Mouse (Mus musculus) spleen, adult 2 months (tissue): Measurements from ENCODE around the gene Zdbf2. TPM values are rescaled to one million over a fixed set of nuclear protein-coding genes. Genes with fewer than 3 reads are reported as not detected.

ENCODE experiments used
- DNase-seq, 2 experiments: peaks; one replicate each; pipeline versions ENCODE4 v3.0.0 to v3.0.0-alpha.2; 2012 to 2021; ENCODE audit warnings: low spot score in 2 of 2, low read depth in 1 of 2
- H3K27ac ChIP-seq: fragments of 200-500 bp; 2 replicates; pipeline ENCODE4 v1.5.1; 2012; ENCODE audit warnings: low read length, inconsistent platforms; ENCODE audit not compliant: insufficient read depth
- H3K27me3 ChIP-seq: fragments of 200-500 bp; 2 replicates; pipeline ENCODE4 v1.6.1; 2012; ENCODE audit warnings: mild to moderate bottlenecking, moderate library complexity, low read length, inconsistent platforms; ENCODE audit not compliant: control insufficient read depth, insufficient read depth
- H3K36me3 ChIP-seq: fragments of 200-500 bp; 2 replicates; pipeline ENCODE4 v1.6.1; 2012; ENCODE audit warnings: mild to moderate bottlenecking, low read length, inconsistent platforms; ENCODE audit not compliant: control insufficient read depth, insufficient read depth
- H3K4me1 ChIP-seq: fragments of 200-500 bp; 2 replicates; pipeline ENCODE4 v1.6.1; 2011; ENCODE audit warnings: inconsistent platforms; ENCODE audit not compliant: control insufficient read depth, insufficient read depth, insufficient read length
- H3K4me3 ChIP-seq: fragments of 200-500 bp; 2 replicates; pipeline ENCODE4 v1.5.1; 2011; ENCODE audit warnings: mild to moderate bottlenecking, inconsistent platforms; ENCODE audit not compliant: insufficient read depth, insufficient read length; ENCODE audit errors: extremely low read depth
- CTCF ChIP-seq: fragments of 200-500 bp; IDR thresholded peaks from 2 replicates; pipeline ENCODE4 v1.5.1; 2011; ENCODE audit warnings: mild to moderate bottlenecking, inconsistent platforms; ENCODE audit not compliant: insufficient read depth, insufficient read length, insufficient replicate concordance; ENCODE audit errors: extremely low read depth
- POLR2A ChIP-seq: fragments of 200-500 bp; IDR thresholded peaks from 2 replicates; pipeline ENCODE4 v1.6.1; 2011; ENCODE audit warnings: low read depth, low read length, inconsistent platforms
- WGBS: fragments of 180-500 bp; shearing (Covaris S2); methylation state at CpG from one replicate; pipeline ENCODE4 v1.1.7; 2018; 5-methylcytosine and 5-hydroxymethylcytosine counted together
- polyA plus RNA-seq: library from polyadenylated mRNA; depleted of rRNA; stranded (reverse); fragments of >200 nt; gene quantifications from 2 replicates; pipeline ENCODE4 v1.2.3, GENCODE M21; 2012

Gene Zdbf2
- polyA plus RNA-seq, 1 experiment = under 0.01 TPM

DNA sequence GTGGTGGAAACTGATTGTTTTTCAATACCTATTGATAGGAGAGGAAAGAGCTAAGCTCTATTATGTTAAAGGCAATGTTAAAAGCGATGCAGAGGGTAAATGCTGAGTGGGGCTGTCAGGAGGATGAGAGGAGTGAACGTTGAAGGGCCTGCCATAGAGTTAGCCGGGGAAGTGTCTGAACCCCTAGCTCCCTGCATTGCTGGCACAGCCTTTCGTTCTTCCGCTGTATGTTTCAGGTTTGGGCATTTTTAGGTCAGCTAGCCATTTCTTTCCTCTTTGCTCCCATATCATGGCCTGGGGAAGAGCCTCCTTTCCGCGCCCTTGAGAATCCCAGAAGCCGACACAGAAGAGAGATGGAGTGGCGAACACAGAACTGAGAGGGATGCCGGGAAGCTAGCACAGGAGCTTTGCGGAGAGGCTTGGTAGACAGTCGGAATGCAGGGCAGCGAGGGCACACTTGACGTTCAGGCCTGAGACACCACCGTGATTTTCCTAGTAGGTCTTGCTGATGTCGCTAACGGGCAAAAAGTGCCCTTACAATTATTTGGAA lies 11.9 kb upstream of the Zdbf2 start:
- H3K4me3 ChIP-seq = no peak overlapping the region
- TF ChIP-seq CTCF (no peak), POLR2A (no peak)
- DNase-seq = no peak
- H3K4me1 ChIP-seq = no peaks in the 10 kb centered on the region
- WGBS = 63% methylated on average over 17 of the region's 17 CpGs
- H3K36me3 ChIP-seq = no peaks in the 10 kb centered on the region
- no peak overlapping the region for H3K27ac ChIP-seq
- H3K27me3 ChIP-seq = peaks cover 1% of the 10 kb centered on the region; the same call in 1 of the 2 replicates

DNA sequence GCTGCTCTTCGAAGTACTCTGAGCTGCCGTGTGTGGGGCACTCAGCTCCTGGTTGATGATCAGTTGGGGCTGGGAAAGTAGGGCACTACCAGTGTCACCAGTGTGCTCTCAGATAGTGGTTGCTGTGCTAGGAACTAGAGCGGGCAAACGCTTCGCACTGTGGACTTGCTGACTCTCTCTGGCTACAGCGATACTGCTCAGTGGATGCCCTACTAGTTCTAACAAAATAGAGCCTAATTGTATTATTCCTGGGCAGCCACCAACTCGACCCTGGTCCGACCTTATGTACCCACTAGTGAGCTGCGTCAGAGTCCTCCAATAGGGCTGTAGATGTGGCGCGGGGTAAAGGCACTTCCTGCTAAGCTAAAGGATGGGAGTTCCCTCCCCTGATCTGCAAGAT lies 9.4 kb upstream of the Zdbf2 start:
- 48% methylated on average over 11 of the region's 11 CpGs for WGBS
- Histone ChIP-seq H3K4me3 (no peak overlapping the region), H3K27ac (no peak overlapping the region), H3K27me3 (peaks cover 1% of the 10 kb centered on the region; the same call in 1 of the 2 replicates), H3K36me3 (no peaks in the 10 kb centered on the region), H3K4me1 (no peaks in the 10 kb centered on the region)
- TF ChIP-seq POLR2A (no peak), CTCF (no peak)
- DNase-seq = no peak

GRCm38 (mm10) chr1:63265461-63265860 lies 7.6 kb upstream of the Zdbf2 start:
- no peaks in the 10 kb centered on the region; the same call in 1 of the 2 replicates for H3K27me3 ChIP-seq
- no peak for TF ChIP-seq POLR2A
- no peak for TF ChIP-seq CTCF
- H3K27ac ChIP-seq = no peak overlapping the region
- DNase-seq = no peak
- no peak overlapping the region for H3K4me3 ChIP-seq
- H3K36me3 ChIP-seq = no peaks in the 10 kb centered on the region
- no peaks in the 10 kb centered on the region for H3K4me1 ChIP-seq
- WGBS = 38% methylated on average over 4 of the region's 4 CpGs

DNA sequence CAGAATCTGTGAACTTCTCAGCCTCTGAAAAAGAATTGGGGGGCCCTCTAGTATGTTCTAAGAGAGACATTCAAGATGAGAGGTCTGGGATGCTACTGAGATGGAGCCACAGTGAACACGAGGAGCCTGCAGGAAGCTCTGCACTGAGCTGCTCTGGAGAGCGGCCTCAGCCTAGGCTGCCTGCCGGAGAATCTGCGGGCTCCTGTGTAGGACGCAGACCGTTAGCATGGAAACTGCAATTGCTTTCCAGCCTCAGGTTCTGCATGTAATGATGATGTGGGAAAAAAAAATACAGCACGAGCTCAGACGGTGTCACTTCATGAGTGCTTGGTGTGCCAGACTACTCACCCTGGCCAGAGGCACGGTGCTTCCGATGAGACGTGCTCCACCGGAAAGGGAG lies 6.9 kb upstream of the Zdbf2 start:
- 44% methylated on average over 12 of the region's 12 CpGs for WGBS
- H3K4me3 ChIP-seq = no peak overlapping the region
- no peak for DNase-seq
- no peaks in the 10 kb centered on the region; the same call in 1 of the 2 replicates for H3K27me3 ChIP-seq
- H3K4me1 ChIP-seq = no peaks in the 10 kb centered on the region
- H3K36me3 ChIP-seq = no peaks in the 10 kb centered on the region
- no peak overlapping the region for H3K27ac ChIP-seq
- no peak for TF ChIP-seq POLR2A
- no peak for TF ChIP-seq CTCF

DNA sequence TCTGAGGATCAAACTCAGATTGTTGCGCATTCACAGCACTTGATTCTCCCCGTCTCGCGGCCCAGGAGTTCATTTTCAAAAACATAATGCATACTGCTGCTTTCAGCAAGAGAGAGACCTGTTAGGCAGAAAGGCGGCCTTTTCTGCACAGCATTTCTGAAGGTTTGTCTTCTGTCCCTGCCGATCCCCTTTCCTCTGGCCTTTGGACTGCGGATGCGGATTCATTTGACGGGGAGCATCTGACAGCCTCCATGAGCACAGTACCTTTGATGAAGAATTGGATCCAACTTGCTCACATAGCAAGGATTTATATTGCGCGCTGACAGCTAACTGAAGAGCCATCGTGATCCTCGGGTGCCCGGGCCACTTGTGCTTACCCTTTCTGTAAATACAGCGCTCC lies 6.3 kb upstream of the Zdbf2 start:
- no peaks in the 10 kb centered on the region for H3K4me1 ChIP-seq
- H3K27me3 ChIP-seq = no peaks in the 10 kb centered on the region; the same call in 1 of the 2 replicates
- no peak for DNase-seq
- H3K36me3 ChIP-seq = no peaks in the 10 kb centered on the region
- H3K27ac ChIP-seq = no peak overlapping the region
- TF ChIP-seq CTCF (no peak), POLR2A (no peak)
- 57% methylated on average over 15 of the region's 15 CpGs for WGBS
- H3K4me3 ChIP-seq = no peak overlapping the region

DNA sequence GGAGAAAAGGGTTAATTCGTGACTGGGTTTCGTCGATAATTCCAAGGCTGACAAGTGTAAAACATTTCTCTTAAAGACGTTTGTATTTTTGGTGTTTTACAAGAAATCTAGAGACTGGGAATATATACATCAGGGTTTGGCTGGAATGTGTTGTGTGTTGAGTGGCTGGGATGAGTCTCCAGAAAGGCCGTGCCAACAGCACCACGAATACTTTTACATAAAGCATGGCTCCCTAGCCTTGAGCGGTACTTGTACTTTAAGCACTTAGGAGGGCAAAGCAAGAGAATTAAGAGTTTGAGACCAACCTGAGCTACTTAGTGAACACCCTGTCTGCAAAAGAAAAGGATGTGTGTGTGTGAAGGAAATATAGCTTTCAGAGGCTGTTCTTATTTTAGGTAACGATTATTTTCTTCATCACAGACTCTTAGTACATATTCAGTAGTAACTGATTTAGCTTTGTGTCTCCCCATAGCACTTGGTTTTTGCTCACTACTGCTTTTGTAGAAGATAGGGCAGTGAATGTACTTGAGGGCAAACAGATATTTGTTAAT lies 865 bp upstream of the Zdbf2 start:
- Histone ChIP-seq H3K36me3 (no peaks in the 10 kb centered on the region), H3K4me3 (no peak overlapping the region), H3K4me1 (peaks cover 2% of the 10 kb centered on the region; the same call in 1 of the 2 replicates), H3K27ac (no peak overlapping the region), H3K27me3 (peaks cover 10% of the 10 kb centered on the region)
- WGBS = 33% methylated on average over 8 of the region's 8 CpGs
- DNase-seq = no peak
- TF ChIP-seq POLR2A = no peak
- no peak for TF ChIP-seq CTCF

GRCm38 (mm10) chr1:63273339-63273951 lies 380 bp downstream of the Zdbf2 start:
- TF ChIP-seq POLR2A (no peak), CTCF (no peak)
- H3K27ac ChIP-seq = no peak overlapping the region
- H3K27me3 ChIP-seq = peaks cover 10% of the 10 kb centered on the region
- no peak for DNase-seq
- 3% methylated on average over 80 of the region's 89 CpGs for WGBS
- peaks cover 2% of the 10 kb centered on the region; the same call in 1 of the 2 replicates for H3K4me1 ChIP-seq
- peak overlapping the region; percentile 8; the same call in 1 of the 2 replicates for H3K4me3 ChIP-seq
- no peaks in the 10 kb centered on the region for H3K36me3 ChIP-seq
